Mouse (Mus musculus) liver, postnatal 0 days (tissue): ENCODE results near the gene Col11a2. TPM values are rescaled to one million over a fixed set of nuclear protein-coding genes. Genes with fewer than 3 reads are reported as not detected.

Experiments used
- ATAC-seq: fragments of 200-750 bp; cut with Nextera tagmentation; 2 replicates; pipeline ENCODE4 v1.8.0; 2017; ENCODE audit warnings: mild to moderate bottlenecking, moderate library complexity
- DNase-seq: peaks from one replicate; pipeline ENCODE4 v3.0.0-alpha.2; 2016
- H3K27ac ChIP-seq: fragments of 300-500 bp; sonication (generic); 2 replicates; pipeline ENCODE4 v1.5.1; 2014; ENCODE audit warnings: antibody characterized with exemption, moderate library complexity, mild to moderate bottlenecking, low read depth
- H3K27me3 ChIP-seq: fragments of 300-500 bp; sonication (generic); 2 replicates; pipeline ENCODE4 v1.6.1; 2014; ENCODE audit warnings: low read length, control low read depth, mixed read lengths; ENCODE audit not compliant: insufficient read depth
- H3K36me3 ChIP-seq: fragments of 300-500 bp; sonication (generic); replicated peaks from 2 replicates; pipeline ENCODE4 v1.6.1; 2014; ENCODE audit warnings: mild to moderate bottlenecking, control low read depth, low read length, moderate library complexity, mixed read lengths; ENCODE audit not compliant: insufficient read depth
- H3K4me1 ChIP-seq: fragments of 300-500 bp; sonication (generic); 2 replicates; pipeline ENCODE4 v1.6.1; 2014; ENCODE audit warnings: antibody characterized with exemption, mild to moderate bottlenecking, control low read depth; ENCODE audit not compliant: insufficient read depth
- H3K4me2 ChIP-seq: fragments of 300-500 bp; sonication (generic); 2 replicates; pipeline ENCODE4 v1.6.1; 2014; ENCODE audit warnings: low read depth, mild to moderate bottlenecking, low read length, moderate library complexity, mixed read lengths
- H3K4me3 ChIP-seq: fragments of 300-500 bp; sonication (generic); 2 replicates; pipeline ENCODE4 v1.5.1; 2014; ENCODE audit warnings: low read depth, low read length
- H3K9ac ChIP-seq: fragments of 300-500 bp; sonication (generic); replicated peaks from 2 replicates; pipeline ENCODE4 v1.6.1; 2014; ENCODE audit warnings: mild to moderate bottlenecking, moderate library complexity
- H3K9me3 ChIP-seq: fragments of 300-500 bp; sonication (generic); 2 replicates; pipeline ENCODE4 v1.6.1; 2016; ENCODE audit warnings: mild to moderate bottlenecking, control low read depth, low read length, mixed read lengths
- CTCF ChIP-seq: sonication (generic); IDR thresholded peaks from 2 replicates; pipeline ENCODE4 v1.5.1; 2016; ENCODE audit warnings: antibody characterized with exemption, low read depth
- EP300 ChIP-seq: IDR thresholded peaks from 2 replicates; pipeline ENCODE4 v1.6.1; 2016; ENCODE audit warnings: antibody characterized with exemption, low read depth, mild to moderate bottlenecking
- WGBS: fragments of 180-500 bp; shearing (Covaris S2); extraction: QIAGEN DNeasy Blood & Tissue Kit; methylation state at CpG from one replicate; pipeline ENCODE4 v1.1.7; 2014; ENCODE audit not compliant: insufficient replicate concordance; 5-methylcytosine and 5-hydroxymethylcytosine counted together
- polyA plus RNA-seq: library from polyadenylated mRNA; unstranded; fragments of >200 nt; fragmentation: Nextera tagmentation; extraction: Ambion mirVana; gene quantifications from 2 replicates; pipeline ENCODE4 v1.2.1, GENCODE M21; 2015

The Col11a2 gene
- polyA plus RNA-seq, 1 experiment from 2014 or later: 0.47 TPM

GRCm38 (mm10) chr17:34038440-34038839 is 797 bp upstream of the Col11a2 start:
- 18% methylated on average over 19 of the region's 21 CpGs for WGBS
- Histone ChIP-seq H3K9me3 (no peaks in the 10 kb centered on the region), H3K36me3 (peaks cover 34% of the 10 kb centered on the region), H3K4me1 (peaks cover 10% of the 10 kb centered on the region), H3K27ac (no peak overlapping the region), H3K4me2 (peak overlapping the region; percentile 1; the same call in 1 of the 2 replicates), H3K9ac (no peak overlapping the region), H3K4me3 (no peak overlapping the region), H3K27me3 (peaks cover 12% of the 10 kb centered on the region; the same call in 1 of the 2 replicates)
- TF ChIP-seq CTCF: no peak
- no peak for TF ChIP-seq EP300
- no peak for ATAC-seq
- DNase-seq: no peak

GRCm38 (mm10) chr17:34039562-34040450 is 569 bp downstream of the Col11a2 start:
- peaks cover 12% of the 10 kb centered on the region; the same call in 1 of the 2 replicates for H3K27me3 ChIP-seq
- no peaks in the 10 kb centered on the region for H3K9me3 ChIP-seq
- no peak overlapping the region for H3K27ac ChIP-seq
- H3K4me1 ChIP-seq: 0 out of 2 replicates have a peak, but pooled peaks cover 3% of the 10 kb centered on the region
- H3K4me3 ChIP-seq: no peak overlapping the region
- 34% methylated on average over 17 of the region's 17 CpGs for WGBS
- no peak for TF ChIP-seq EP300
- no peak for TF ChIP-seq CTCF
- ATAC-seq: no peak
- DNase-seq: no peak
- no peak overlapping the region for H3K4me2 ChIP-seq
- peaks cover 25% of the 10 kb centered on the region for H3K36me3 ChIP-seq
- H3K9ac ChIP-seq: no peak overlapping the region

- Histone ChIP-seq H3K27ac (no peak overlapping the region), H3K9ac (no peak overlapping the region), H3K36me3 (no peaks in the 10 kb centered on the region), H3K4me1 (no peaks in the 10 kb centered on the region), H3K4me3 (no peak overlapping the region), H3K9me3 (peaks cover 8% of the 10 kb centered on the region), H3K27me3 (0 out of 2 replicates have a peak, but pooled peaks cover 5% of the 10 kb centered on the region), H3K4me2 (no peak overlapping the region)
- DNase-seq (no peak), ATAC-seq (no peak)
- 73% methylated on average over 14 of the region's 14 CpGs for WGBS
- TF ChIP-seq CTCF (no peak), EP300 (no peak)
Observed at GRCm38 (mm10) chr17:34045941-34046340, 6.7 kb downstream of the Col11a2 start.

- H3K4me1 ChIP-seq: no peaks in the 10 kb centered on the region
- no peak overlapping the region for H3K9ac ChIP-seq
- peak overlapping the region; percentile 31 for H3K27ac ChIP-seq
- ATAC-seq (no peak), DNase-seq (no peak)
- 55% methylated on average over 5 of the region's 5 CpGs for WGBS
- no peaks in the 10 kb centered on the region for H3K36me3 ChIP-seq
- TF ChIP-seq EP300 (no peak), CTCF (no peak)
- no peak overlapping the region for H3K4me2 ChIP-seq
- no peak overlapping the region for H3K4me3 ChIP-seq
- H3K9me3 ChIP-seq: peaks cover 8% of the 10 kb centered on the region
- no peaks in the 10 kb centered on the region for H3K27me3 ChIP-seq
Observed at GRCm38 (mm10) chr17:34047404-34048050, 8.3 kb downstream of the Col11a2 start.

GRCm38 (mm10) chr17:34057224-34057623 is 18.0 kb downstream of the Col11a2 start:
- H3K9me3 ChIP-seq: no peaks in the 10 kb centered on the region
- peak; percentile 36 for ATAC-seq
- TF ChIP-seq EP300: no peak
- no peaks in the 10 kb centered on the region for H3K4me1 ChIP-seq
- H3K36me3 ChIP-seq: no peaks in the 10 kb centered on the region
- no peak overlapping the region for H3K4me2 ChIP-seq
- no peak overlapping the region for H3K9ac ChIP-seq
- no peak overlapping the region for H3K27ac ChIP-seq
- no peaks in the 10 kb centered on the region for H3K27me3 ChIP-seq
- DNase-seq: peak; percentile 40
- 29% methylated on average over 7 of the region's 7 CpGs for WGBS
- no peak overlapping the region for H3K4me3 ChIP-seq

- DNase-seq: no peak
- no peak for ATAC-seq
- no peak overlapping the region for H3K4me2 ChIP-seq
- no peaks in the 10 kb centered on the region for H3K9me3 ChIP-seq
- TF ChIP-seq EP300: no peak
- TF ChIP-seq CTCF: no peak
- no peak overlapping the region for H3K4me3 ChIP-seq
- no peak overlapping the region for H3K27ac ChIP-seq
- 0 out of 2 replicates have a peak, but pooled peaks cover 2% of the 10 kb centered on the region for H3K4me1 ChIP-seq
- no peak overlapping the region for H3K9ac ChIP-seq
- no peaks in the 10 kb centered on the region for H3K36me3 ChIP-seq
- no peaks in the 10 kb centered on the region for H3K27me3 ChIP-seq
- WGBS: 44% methylated on average over 3 of the region's 3 CpGs
Observed at GRCm38 (mm10) chr17:34068864-34069263, 29.6 kb downstream of the Col11a2 start.
